Mouse (Mus musculus) hindbrain, embryonic 14.5 days (tissue): ENCODE results near the gene Gm21083. TPM values are rescaled to one million over a fixed set of nuclear protein-coding genes. Genes with fewer than 3 reads are reported as not detected.
A peak's percentile ranks its signal among the peaks of the same experiment; 100 is the strongest.
"Not testable (repeated sequence)": the region's sequence is repeated elsewhere in the genome, so short reads cannot be mapped to it uniquely, and the experiment has no call there.

Experiments used
- ATAC-seq: fragments of 200-750 bp; cut with Nextera tagmentation; 2 replicates; pipeline ENCODE4 v1.8.0; 2017; ENCODE audit warnings: moderate number of reproducible peaks, mild to moderate bottlenecking, moderate TSS enrichment, moderate library complexity; ENCODE audit not compliant: low FRiP score
- DNase-seq: peaks from one replicate; pipeline ENCODE4 v3.0.0-alpha.2; 2015; ENCODE audit warnings: low spot score
- H3K27ac ChIP-seq: fragments of 300-500 bp; sonication (generic); 2 replicates; pipeline ENCODE4 v1.5.1; 2014; ENCODE audit warnings: mild to moderate bottlenecking, moderate library complexity
- H3K27me3 ChIP-seq: fragments of 300-500 bp; sonication (generic); 2 replicates; pipeline ENCODE4 v1.6.1; 2014; ENCODE audit warnings: mild to moderate bottlenecking, low read length, mixed read lengths; ENCODE audit not compliant: control insufficient read depth, insufficient read depth
- H3K36me3 ChIP-seq: fragments of 300-500 bp; sonication (generic); replicated peaks from 2 replicates; pipeline ENCODE4 v1.6.1; 2014; ENCODE audit not compliant: control insufficient read depth, insufficient read depth
- H3K4me1 ChIP-seq: fragments of 300-500 bp; sonication (generic); replicated peaks from 2 replicates; pipeline ENCODE4 v1.6.1; 2014; ENCODE audit warnings: antibody characterized with exemption, low read length, mixed read lengths; ENCODE audit not compliant: control insufficient read depth, insufficient read depth
- H3K4me2 ChIP-seq: fragments of 300-500 bp; sonication (generic); replicated peaks from 2 replicates; pipeline ENCODE4 v1.6.1; 2014; ENCODE audit warnings: mild to moderate bottlenecking, moderate library complexity
- H3K4me3 ChIP-seq: fragments of 300-500 bp; sonication (generic); replicated peaks from 2 replicates; pipeline ENCODE4 v1.5.1; 2014; ENCODE audit warnings: mild to moderate bottlenecking, low read length
- H3K9ac ChIP-seq: fragments of 300-500 bp; sonication (generic); 2 replicates; pipeline ENCODE4 v1.6.1; 2014
- H3K9me3 ChIP-seq: fragments of 300-500 bp; sonication (generic); 2 replicates; pipeline ENCODE4 v1.6.1; 2016; ENCODE audit warnings: low read length; ENCODE audit not compliant: control insufficient read depth
- WGBS: fragments of 180-500 bp; shearing (Covaris S2); extraction: QIAGEN DNeasy Blood & Tissue Kit; methylation state at CpG from one replicate; pipeline ENCODE4 v1.1.7; 2014; 5-methylcytosine and 5-hydroxymethylcytosine counted together
- polyA plus RNA-seq: library from polyadenylated mRNA; unstranded; fragments of >200 nt; fragmentation: Nextera tagmentation; extraction: Ambion mirVana; gene quantifications from 2 replicates; pipeline ENCODE4 v1.2.1, GENCODE M21; 2014

Gene Gm21083
- polyA plus RNA-seq, 1 experiment from 2014 or later, result not detected

DNA sequence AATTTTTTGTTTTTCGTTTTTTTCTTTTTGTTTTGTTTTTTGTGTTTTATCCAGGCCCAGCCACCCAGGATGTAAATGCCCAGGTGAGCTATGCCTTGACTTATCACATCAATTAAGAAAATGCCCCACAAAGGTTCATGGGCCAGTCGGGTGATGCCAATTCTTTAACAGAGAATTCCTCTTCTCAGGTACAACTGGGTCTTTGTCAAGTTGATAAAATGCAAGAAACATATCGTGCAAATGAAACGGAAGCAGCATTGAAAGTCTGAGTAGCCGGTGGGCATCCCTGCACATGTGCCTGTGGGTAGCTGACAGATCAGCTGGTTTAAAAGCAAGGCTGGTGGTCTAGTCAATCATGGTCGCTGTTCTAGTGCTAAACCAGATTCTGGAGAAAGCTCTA, 29.5 kb downstream of the Gm21083 start:
- not testable (repeated sequence) for H3K9ac ChIP-seq, H3K27me3 ChIP-seq, H3K4me2 ChIP-seq, H3K4me3 ChIP-seq, H3K27ac ChIP-seq, H3K36me3 ChIP-seq, DNase-seq, H3K4me1 ChIP-seq
- WGBS, result 71% methylated on average over 5 of the region's 6 CpGs
- peak; percentile 82 for ATAC-seq
- H3K9me3 ChIP-seq, result peaks cover 27% of the 10 kb centered on the region

DNA sequence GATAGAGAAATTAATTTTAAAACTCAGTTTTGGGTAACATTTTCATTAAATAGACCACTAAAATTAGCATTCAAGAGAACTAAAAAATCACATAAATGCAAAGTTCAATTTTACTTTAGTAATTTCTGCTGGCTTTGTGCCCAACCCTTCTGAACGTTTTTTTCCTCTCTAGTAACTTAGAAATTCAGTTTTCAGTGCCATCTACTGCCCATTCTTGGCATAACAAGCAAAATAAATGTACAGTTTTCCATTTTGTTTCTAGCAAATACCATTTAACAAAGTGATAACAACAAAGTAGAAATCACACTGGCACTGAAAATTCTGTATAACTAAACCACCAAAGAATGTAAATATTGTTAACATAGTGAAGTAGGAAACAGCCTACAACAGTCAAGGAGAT, 33.6 kb downstream of the Gm21083 start:
- DNase-seq, result peak; percentile 58
- not testable (repeated sequence) for H3K36me3 ChIP-seq, ATAC-seq, H3K9ac ChIP-seq, H3K4me3 ChIP-seq, H3K4me2 ChIP-seq, H3K4me1 ChIP-seq, H3K27ac ChIP-seq, H3K27me3 ChIP-seq
- peaks cover 15% of the 10 kb centered on the region for H3K9me3 ChIP-seq
- 4% methylated on average over 1 of the region's 1 CpGs for WGBS

DNA sequence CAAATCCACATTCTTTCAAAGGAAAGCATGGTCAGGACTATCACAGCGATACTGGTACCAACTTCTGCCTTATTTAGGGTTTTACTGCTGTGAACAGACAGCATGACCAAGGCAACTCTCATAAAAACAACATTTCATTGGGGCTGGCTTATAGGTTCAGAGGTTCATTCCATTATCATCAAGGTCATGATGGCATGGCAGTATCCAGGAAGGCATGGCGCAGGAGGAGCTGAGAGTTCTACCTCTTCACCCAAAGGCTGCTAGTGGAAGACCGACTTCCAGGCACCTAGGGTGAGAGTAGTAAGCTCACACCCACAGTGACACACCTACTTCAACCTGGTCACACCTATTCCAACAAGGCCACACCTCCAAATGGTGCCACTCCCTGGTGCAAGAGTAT, 39.1 kb downstream of the Gm21083 start:
- peak; percentile 59; the same call in 1 of the 2 replicates for ATAC-seq
- not testable (repeated sequence) for H3K36me3 ChIP-seq

GRCm38 (mm10) chr5:15618764-15619163, 41.6 kb downstream of the Gm21083 start, which contains the start of gene Speer4d:
Gene Speer4d (plus strand): TSS chr5:15619064.
- H3K36me3 ChIP-seq, H3K27ac ChIP-seq, H3K4me2 ChIP-seq, H3K4me1 ChIP-seq, ATAC-seq, H3K9ac ChIP-seq, H3K27me3 ChIP-seq, H3K4me3 ChIP-seq, H3K9me3 ChIP-seq, DNase-seq: not testable (repeated sequence)
- WGBS, result 80% methylated on average over 1 of the region's 1 CpGs

More for the DNA sequence above, 39.1 kb downstream of the Gm21083 start:
- H3K27ac ChIP-seq, H3K9me3 ChIP-seq, H3K9ac ChIP-seq, DNase-seq, H3K27me3 ChIP-seq, H3K4me2 ChIP-seq, H3K4me1 ChIP-seq, H3K4me3 ChIP-seq: not testable (repeated sequence)
- WGBS, result 81% methylated on average over 3 of the region's 3 CpGs

GRCm38 (mm10) chr5:15628136-15628535, 51.0 kb downstream of the Gm21083 start:
- H3K4me2 ChIP-seq, H3K4me3 ChIP-seq, H3K9ac ChIP-seq, H3K4me1 ChIP-seq, H3K27me3 ChIP-seq, H3K36me3 ChIP-seq, H3K27ac ChIP-seq, ATAC-seq, DNase-seq, H3K9me3 ChIP-seq: not testable (repeated sequence)
- WGBS, result 23% methylated on average over 1 of the region's 1 CpGs

DNA sequence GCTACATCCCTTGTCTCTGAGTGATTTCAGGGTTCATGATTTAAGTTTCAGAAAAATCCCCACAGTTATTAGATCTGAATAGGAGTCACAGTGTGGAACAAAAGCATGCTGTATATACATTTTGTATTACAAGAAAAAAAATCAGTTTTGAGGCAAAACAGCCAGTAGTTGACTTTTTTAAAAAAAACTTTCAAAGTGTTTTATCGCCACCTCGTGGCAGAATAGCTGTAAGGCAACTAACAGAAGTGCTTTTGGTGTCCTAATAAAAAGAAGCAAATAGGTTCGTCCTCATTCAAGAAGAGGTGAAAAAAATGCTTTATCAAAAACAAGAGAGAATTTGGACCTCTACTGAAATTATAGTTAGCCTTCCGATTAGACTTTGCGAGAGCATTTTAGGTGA, 52.9 kb downstream of the Gm21083 start:
- WGBS, result 37% methylated on average over 5 of the region's 5 CpGs
- not testable (repeated sequence) for H3K27ac ChIP-seq, H3K36me3 ChIP-seq, H3K4me1 ChIP-seq, H3K4me3 ChIP-seq, H3K9ac ChIP-seq, ATAC-seq, H3K4me2 ChIP-seq, H3K27me3 ChIP-seq
- peak; percentile 35 for DNase-seq
- peaks cover 13% of the 10 kb centered on the region for H3K9me3 ChIP-seq

Other genes with a start within 250 kb of the Gm21083 start
- not detected in 2 replicates for gene Gm21149, start 100.8 kb upstream of the Gm21083 start, polyA plus RNA-seq
- gene Gm21190, start 48.1 kb upstream of the Gm21083 start, polyA plus RNA-seq, result not detected in 2 replicates
- gene Speer4d, start 41.7 kb downstream of the Gm21083 start, polyA plus RNA-seq, result not detected in 2 replicates
- gene 4930572O03Rik, start 79.7 kb downstream of the Gm21083 start, polyA plus RNA-seq, result not detected in 2 replicates
- gene Speer4c, start 136.9 kb downstream of the Gm21083 start, polyA plus RNA-seq, result not detected in 2 replicates